Mouse (Mus musculus) heart, embryonic 12.5 days (tissue): ENCODE results near the gene Ogdh. TPM values are rescaled to one million over a fixed set of nuclear protein-coding genes. Genes with fewer than 3 reads are reported as not detected.

ENCODE experiments used
- ATAC-seq: fragments of 200-750 bp; cut with Nextera tagmentation; 2 replicates; pipeline ENCODE4 v1.8.0; 2017; ENCODE audit warnings: moderate TSS enrichment, moderate library complexity; ENCODE audit not compliant: insufficient number of reproducible peaks, low FRiP score
- H3K27ac ChIP-seq: fragments of 300-500 bp; sonication (generic); 2 replicates; pipeline ENCODE4 v1.5.1; 2016; ENCODE audit warnings: mild to moderate bottlenecking, moderate library complexity; ENCODE audit not compliant: poor library complexity, severe bottlenecking
- H3K27me3 ChIP-seq: fragments of 300-500 bp; sonication (generic); replicated peaks from 2 replicates; pipeline ENCODE4 v1.6.1; 2016; ENCODE audit warnings: mild to moderate bottlenecking, moderate library complexity
- H3K36me3 ChIP-seq: fragments of 300-500 bp; sonication (generic); 2 replicates; pipeline ENCODE4 v1.6.1; 2016; ENCODE audit warnings: mild to moderate bottlenecking, moderate library complexity
- H3K4me1 ChIP-seq: fragments of 300-500 bp; sonication (generic); replicated peaks from 2 replicates; pipeline ENCODE4 v1.6.1; 2016; ENCODE audit warnings: mild to moderate bottlenecking
- H3K4me2 ChIP-seq: fragments of 300-500 bp; sonication (generic); 2 replicates; pipeline ENCODE4 v1.6.1; 2016; ENCODE audit warnings: mild to moderate bottlenecking, moderate library complexity
- H3K4me3 ChIP-seq: fragments of 300-500 bp; sonication (generic); 2 replicates; pipeline ENCODE4 v1.5.1; 2016; ENCODE audit warnings: mild to moderate bottlenecking
- H3K9ac ChIP-seq: fragments of 300-500 bp; sonication (generic); 2 replicates; pipeline ENCODE4 v1.6.1; 2016; ENCODE audit warnings: mild to moderate bottlenecking, moderate library complexity
- H3K9me3 ChIP-seq: fragments of 300-500 bp; sonication (generic); replicated peaks from 2 replicates; pipeline ENCODE4 v1.6.1; 2016; ENCODE audit warnings: mild to moderate bottlenecking, moderate library complexity
- WGBS: fragments of 180-500 bp; shearing (Covaris S2); methylation state at CpG from one replicate; pipeline ENCODE4 v1.1.7; 2016; 5-methylcytosine and 5-hydroxymethylcytosine counted together
- polyA plus RNA-seq: library from polyadenylated mRNA; unstranded; fragments of >200 nt; fragmentation: Nextera tagmentation; extraction: Ambion mirVana; gene quantifications from 2 replicates; pipeline ENCODE4 v1.2.1, GENCODE M21; 2016

The Ogdh gene
- polyA plus RNA-seq, 1 experiment from 2014 or later = 284 TPM

- ATAC-seq = no peak
- Histone ChIP-seq H3K4me1 (no peaks in the 10 kb centered on the region), H3K9ac (no peak overlapping the region), H3K27me3 (no peaks in the 10 kb centered on the region), H3K4me3 (no peak overlapping the region), H3K4me2 (no peak overlapping the region), H3K36me3 (peaks cover 54% of the 10 kb centered on the region), H3K9me3 (no peaks in the 10 kb centered on the region), H3K27ac (no peak overlapping the region)
- WGBS = 82% methylated on average over 3 of the region's 3 CpGs
Observed at GRCm38 (mm10) chr11:6332606-6333005, 41.2 kb downstream of the Ogdh start.

- Histone ChIP-seq H3K4me2 (no peak overlapping the region), H3K9ac (no peak overlapping the region), H3K36me3 (peaks cover 60% of the 10 kb centered on the region), H3K27ac (no peak overlapping the region), H3K9me3 (no peaks in the 10 kb centered on the region), H3K4me1 (no peaks in the 10 kb centered on the region), H3K27me3 (no peaks in the 10 kb centered on the region), H3K4me3 (no peak overlapping the region)
- WGBS = 89% methylated on average over 7 of the region's 7 CpGs
- ATAC-seq = no peak
Observed at GRCm38 (mm10) chr11:6333403-6333802, 42.0 kb downstream of the Ogdh start.

- H3K27me3 ChIP-seq = no peaks in the 10 kb centered on the region
- 87% methylated on average over 7 of the region's 7 CpGs for WGBS
Observed at GRCm38 (mm10) chr11:6335321-6335720, 43.9 kb downstream of the Ogdh start.

GRCm38 (mm10) chr11:6336689-6337088 is 45.3 kb downstream of the Ogdh start:
- ATAC-seq = no peak
- no peaks in the 10 kb centered on the region for H3K27me3 ChIP-seq
- 85% methylated on average over 4 of the region's 4 CpGs for WGBS
- H3K9me3 ChIP-seq = no peaks in the 10 kb centered on the region
- no peak overlapping the region for H3K4me3 ChIP-seq
- H3K9ac ChIP-seq = no peak overlapping the region
- H3K4me1 ChIP-seq = no peaks in the 10 kb centered on the region
- H3K36me3 ChIP-seq = peaks cover 77% of the 10 kb centered on the region
- no peak overlapping the region for H3K4me2 ChIP-seq
- no peak overlapping the region for H3K27ac ChIP-seq

More at GRCm38 (mm10) chr11:6335321-6335720, 43.9 kb downstream of the Ogdh start:
- Histone ChIP-seq H3K4me3 (no peak overlapping the region), H3K9ac (no peak overlapping the region), H3K9me3 (no peaks in the 10 kb centered on the region), H3K4me2 (no peak overlapping the region), H3K36me3 (peaks cover 74% of the 10 kb centered on the region), H3K4me1 (no peaks in the 10 kb centered on the region), H3K27ac (no peak overlapping the region)
- ATAC-seq = no peak

GRCm38 (mm10) chr11:6345956-6346355 is 54.5 kb downstream of the Ogdh start:
- Histone ChIP-seq H3K36me3 (peaks cover 94% of the 10 kb centered on the region), H3K4me2 (no peak overlapping the region), H3K4me1 (no peaks in the 10 kb centered on the region), H3K27ac (no peak overlapping the region), H3K9ac (no peak overlapping the region), H3K27me3 (no peaks in the 10 kb centered on the region), H3K9me3 (no peaks in the 10 kb centered on the region), H3K4me3 (no peak overlapping the region)
- ATAC-seq = no peak
- WGBS = 92% methylated on average over 4 of the region's 4 CpGs

- 84% methylated on average over 7 of the region's 7 CpGs for WGBS
- no peaks in the 10 kb centered on the region for H3K9me3 ChIP-seq
- no peaks in the 10 kb centered on the region for H3K27me3 ChIP-seq
- ATAC-seq = no peak
- H3K4me3 ChIP-seq = no peak overlapping the region
- no peak overlapping the region for H3K27ac ChIP-seq
- H3K36me3 ChIP-seq = peaks cover 92% of the 10 kb centered on the region
- H3K9ac ChIP-seq = no peak overlapping the region
- H3K4me2 ChIP-seq = no peak overlapping the region
- no peaks in the 10 kb centered on the region for H3K4me1 ChIP-seq
Observed at GRCm38 (mm10) chr11:6346966-6347365, 55.5 kb downstream of the Ogdh start.

GRCm38 (mm10) chr11:6348681-6349200 is 57.3 kb downstream of the Ogdh start:
- Histone ChIP-seq H3K9me3 (no peaks in the 10 kb centered on the region), H3K4me1 (no peaks in the 10 kb centered on the region), H3K4me3 (no peak overlapping the region), H3K9ac (no peak overlapping the region), H3K4me2 (no peak overlapping the region), H3K27me3 (no peaks in the 10 kb centered on the region), H3K36me3 (peaks cover 96% of the 10 kb centered on the region), H3K27ac (no peak overlapping the region)
- WGBS = 91% methylated on average over 11 of the region's 11 CpGs
- no peak for ATAC-seq

- Histone ChIP-seq H3K9me3 (no peaks in the 10 kb centered on the region), H3K36me3 (peaks cover 96% of the 10 kb centered on the region), H3K4me3 (no peak overlapping the region), H3K9ac (no peak overlapping the region), H3K4me2 (no peak overlapping the region), H3K27ac (no peak overlapping the region), H3K27me3 (no peaks in the 10 kb centered on the region), H3K4me1 (no peaks in the 10 kb centered on the region)
- no peak for ATAC-seq
- 95% methylated on average over 5 of the region's 5 CpGs for WGBS
Observed at GRCm38 (mm10) chr11:6349586-6349985, 58.2 kb downstream of the Ogdh start.

- no peaks in the 10 kb centered on the region for H3K9me3 ChIP-seq
- H3K4me2 ChIP-seq = no peak overlapping the region
- no peak overlapping the region for H3K4me3 ChIP-seq
- 0 out of 2 replicates have a peak overlapping the region, but pooled peaks have one; percentile 38 for H3K9ac ChIP-seq
- peak; percentile 38; the same call in 1 of the 2 replicates for ATAC-seq
- no peaks in the 10 kb centered on the region for H3K4me1 ChIP-seq
- no peaks in the 10 kb centered on the region for H3K27me3 ChIP-seq
- 90% methylated on average over 4 of the region's 4 CpGs for WGBS
- peaks cover 77% of the 10 kb centered on the region for H3K36me3 ChIP-seq
- no peak overlapping the region for H3K27ac ChIP-seq
Observed at GRCm38 (mm10) chr11:6355106-6355505, 63.7 kb downstream of the Ogdh start.

GRCm38 (mm10) chr11:6364581-6365275 is 73.3 kb downstream of the Ogdh start:
- no peak for ATAC-seq
- Histone ChIP-seq H3K4me3 (no peak overlapping the region), H3K4me2 (no peak overlapping the region), H3K9ac (no peak overlapping the region), H3K36me3 (no peaks in the 10 kb centered on the region), H3K4me1 (peaks cover 4% of the 10 kb centered on the region; the same call in 1 of the 2 replicates), H3K27me3 (no peaks in the 10 kb centered on the region), H3K9me3 (no peaks in the 10 kb centered on the region), H3K27ac (no peak overlapping the region)
- WGBS = 88% methylated on average over 9 of the region's 9 CpGs

- Histone ChIP-seq H3K9me3 (no peaks in the 10 kb centered on the region), H3K4me2 (no peak overlapping the region), H3K36me3 (no peaks in the 10 kb centered on the region), H3K27me3 (no peaks in the 10 kb centered on the region), H3K4me1 (peaks cover 4% of the 10 kb centered on the region; the same call in 1 of the 2 replicates), H3K9ac (no peak overlapping the region), H3K27ac (no peak overlapping the region), H3K4me3 (no peak overlapping the region)
- WGBS = 19% methylated on average over 11 of the region's 11 CpGs
- ATAC-seq = peak; percentile 79
Observed at GRCm38 (mm10) chr11:6365885-6366284, 74.5 kb downstream of the Ogdh start.
